Mouse (Mus musculus): ENCODE data around the gene Gm28230. TPM values are rescaled to one million over a fixed set of nuclear protein-coding genes. Genes with fewer than 3 reads are reported as not detected.

The Gm28230 gene
- polyA plus RNA-seq, 1 experiment from 2014 or later = not detected

DNA sequence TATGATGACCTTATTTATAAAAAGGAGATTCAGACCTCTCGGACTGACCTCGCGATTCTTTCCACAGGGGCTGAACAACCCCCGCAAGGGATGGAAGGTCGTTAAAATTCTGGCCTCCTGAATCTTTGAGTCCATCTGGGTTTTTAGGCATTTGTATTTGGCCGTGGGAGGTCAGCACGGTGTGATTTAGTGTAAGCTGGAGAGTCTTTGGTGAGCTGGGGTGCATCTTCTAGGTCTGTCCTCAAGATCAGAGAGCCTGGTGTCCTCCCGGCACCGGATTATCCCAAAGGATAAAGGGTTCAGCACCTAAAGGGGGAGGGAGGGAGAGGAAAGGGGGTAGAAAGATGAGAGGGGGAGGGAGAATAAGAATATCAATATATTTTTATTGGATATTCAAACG lies 23.2 kb upstream of the Gm28230 start:
- ATAC-seq = no peak
- Histone ChIP-seq H3K4me3 (ENCODE audit: low read depth, low read length) (no peak overlapping the region), H3K4me1 (replicated peaks; ENCODE audit: control insufficient read depth, insufficient read depth, low read length) (0 out of 2 replicates have a peak, but pooled peaks cover 2% of the 10 kb centered on the region), H3K9me3 (ENCODE audit: control insufficient read depth) (no peaks in the 10 kb centered on the region), H3K4me2 (replicated peaks; ENCODE audit: low read depth) (no peak overlapping the region), H3K36me3 (ENCODE audit: control insufficient read depth, insufficient read depth) (no peaks in the 10 kb centered on the region), H3K27ac (ENCODE audit: low read depth, low read length) (no peak overlapping the region), H3K9ac (ENCODE audit: low read depth, low read length) (no peak overlapping the region), H3K27me3 (replicated peaks; ENCODE audit: control insufficient read depth, insufficient read depth, low read length) (peaks cover 94% of the 10 kb centered on the region)
- TF ChIP-seq CTCF (IDR thresholded peaks at IDR 0.05; ENCODE audit: low read depth) = no peak
- WGBS = 32% methylated on average over 10 of the region's 10 CpGs

DNA sequence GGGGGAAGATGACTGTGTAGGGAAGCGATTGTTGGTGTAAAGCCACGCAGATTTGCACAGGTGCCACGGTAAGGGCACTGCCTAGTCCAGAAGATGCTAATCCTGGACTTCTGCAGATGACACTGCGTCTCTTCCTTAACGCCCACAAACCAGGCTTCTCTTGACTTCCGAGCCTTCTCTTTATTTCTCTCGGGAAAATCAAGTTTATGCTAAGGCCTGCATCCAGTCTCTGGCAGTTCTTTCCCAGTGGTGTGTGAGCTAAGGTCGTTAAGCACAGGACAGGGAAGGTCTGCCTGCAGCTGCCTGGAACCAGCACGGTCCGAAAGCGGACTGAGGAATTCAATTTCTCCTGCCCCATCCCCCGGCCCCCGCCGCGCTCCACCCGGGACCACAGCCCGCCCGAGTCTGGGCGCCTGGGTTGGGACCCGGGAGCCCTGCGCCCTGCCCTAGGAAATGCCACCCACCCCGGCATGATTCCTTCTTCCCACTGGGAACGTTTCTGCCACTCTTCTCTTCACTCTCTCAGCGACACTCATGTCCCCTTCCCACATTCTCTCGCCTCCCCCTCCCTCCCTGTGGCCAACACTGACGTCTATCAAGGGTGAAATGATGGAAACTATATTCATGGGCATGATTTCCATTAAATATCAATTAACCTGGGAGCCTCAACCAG lies 22.7 kb upstream of the Gm28230 start:
- no peak for ATAC-seq
- peak overlapping the region; percentile 78; the same call in 1 of the 2 replicates for H3K4me2 ChIP-seq (replicated peaks; ENCODE audit: low read depth)
- H3K27me3 ChIP-seq (replicated peaks; ENCODE audit: control insufficient read depth, insufficient read depth, low read length) = peaks cover 95% of the 10 kb centered on the region

GRCm38 (mm10) chr2:74704393-74704998 lies 22.0 kb upstream of the Gm28230 start, which contains the start of gene Hoxd8:
Gene Hoxd8, plus strand, starts transcription at chr2:74704615.
- peaks cover 95% of the 10 kb centered on the region for H3K27me3 ChIP-seq (replicated peaks; ENCODE audit: control insufficient read depth, insufficient read depth, low read length)
- no peaks in the 10 kb centered on the region for H3K36me3 ChIP-seq (ENCODE audit: control insufficient read depth, insufficient read depth)
- TF ChIP-seq CTCF (IDR thresholded peaks at IDR 0.05; ENCODE audit: low read depth) = no peak
- H3K4me2 ChIP-seq (replicated peaks; ENCODE audit: low read depth) = peak within 1 kb of the TSS; percentile 78
- 0 out of 2 replicates have a peak, but pooled peaks have one; percentile 19 for ATAC-seq
- H3K4me3 ChIP-seq (ENCODE audit: low read depth, low read length) = peak within 1 kb of the TSS; percentile 55
- H3K9me3 ChIP-seq (ENCODE audit: control insufficient read depth) = no peaks in the 10 kb centered on the region
- no peaks in the 10 kb centered on the region for H3K4me1 ChIP-seq (replicated peaks; ENCODE audit: control insufficient read depth, insufficient read depth, low read length)
- H3K27ac ChIP-seq (ENCODE audit: low read depth, low read length) = peak within 1 kb of the TSS; percentile 60
- H3K9ac ChIP-seq (ENCODE audit: low read depth, low read length) = peak within 1 kb of the TSS; percentile 50
- under 1% methylated on average over 50 of the region's 52 CpGs for WGBS

More for the DNA sequence above, 22.7 kb upstream of the Gm28230 start:
- H3K4me3 ChIP-seq (ENCODE audit: low read depth, low read length) = peak overlapping the region; percentile 55; the same call in 1 of the 2 replicates
- H3K36me3 ChIP-seq (ENCODE audit: control insufficient read depth, insufficient read depth) = no peaks in the 10 kb centered on the region
- no peaks in the 10 kb centered on the region for H3K9me3 ChIP-seq (ENCODE audit: control insufficient read depth)
- no peak for TF ChIP-seq CTCF (IDR thresholded peaks at IDR 0.05; ENCODE audit: low read depth)
- H3K4me1 ChIP-seq (replicated peaks; ENCODE audit: control insufficient read depth, insufficient read depth, low read length) = no peaks in the 10 kb centered on the region
- 15% methylated on average over 26 of the region's 26 CpGs for WGBS
- H3K27ac ChIP-seq (ENCODE audit: low read depth, low read length) = no peak overlapping the region
- no peak overlapping the region for H3K9ac ChIP-seq (ENCODE audit: low read depth, low read length)

- TF ChIP-seq CTCF (IDR thresholded peaks at IDR 0.05; ENCODE audit: low read depth) = no peak
- Histone ChIP-seq H3K9me3 (ENCODE audit: control insufficient read depth) (no peaks in the 10 kb centered on the region), H3K4me2 (replicated peaks; ENCODE audit: low read depth) (peak overlapping the region; percentile 78), H3K27me3 (replicated peaks; ENCODE audit: control insufficient read depth, insufficient read depth, low read length) (peaks cover 95% of the 10 kb centered on the region), H3K4me3 (ENCODE audit: low read depth, low read length) (peak overlapping the region; percentile 55), H3K4me1 (replicated peaks; ENCODE audit: control insufficient read depth, insufficient read depth, low read length) (no peaks in the 10 kb centered on the region), H3K9ac (ENCODE audit: low read depth, low read length) (peak overlapping the region; percentile 50), H3K27ac (ENCODE audit: low read depth, low read length) (peak overlapping the region; percentile 60), H3K36me3 (ENCODE audit: control insufficient read depth, insufficient read depth) (no peaks in the 10 kb centered on the region)
- 1% methylated on average over 27 of the region's 66 CpGs for WGBS
- peak; percentile 42; the same call in 1 of the 2 replicates for ATAC-seq
Observed at GRCm38 (mm10) chr2:74704999-74705466, 21.5 kb upstream of the Gm28230 start.

GRCm38 (mm10) chr2:74705467-74706089 lies 20.9 kb upstream of the Gm28230 start:
- Histone ChIP-seq H3K4me3 (ENCODE audit: low read depth, low read length) (peak overlapping the region; percentile 55), H3K9ac (ENCODE audit: low read depth, low read length) (peak overlapping the region; percentile 50), H3K9me3 (ENCODE audit: control insufficient read depth) (no peaks in the 10 kb centered on the region), H3K36me3 (ENCODE audit: control insufficient read depth, insufficient read depth) (no peaks in the 10 kb centered on the region), H3K27me3 (replicated peaks; ENCODE audit: control insufficient read depth, insufficient read depth, low read length) (peaks cover 95% of the 10 kb centered on the region), H3K4me1 (replicated peaks; ENCODE audit: control insufficient read depth, insufficient read depth, low read length) (no peaks in the 10 kb centered on the region), H3K27ac (ENCODE audit: low read depth, low read length) (peak overlapping the region; percentile 60), H3K4me2 (replicated peaks; ENCODE audit: low read depth) (peak overlapping the region; percentile 78)
- peak; percentile 34; the same call in 1 of the 2 replicates for ATAC-seq
- under 1% methylated on average over 61 of the region's 85 CpGs for WGBS
- no peak for TF ChIP-seq CTCF (IDR thresholded peaks at IDR 0.05; ENCODE audit: low read depth)

DNA sequence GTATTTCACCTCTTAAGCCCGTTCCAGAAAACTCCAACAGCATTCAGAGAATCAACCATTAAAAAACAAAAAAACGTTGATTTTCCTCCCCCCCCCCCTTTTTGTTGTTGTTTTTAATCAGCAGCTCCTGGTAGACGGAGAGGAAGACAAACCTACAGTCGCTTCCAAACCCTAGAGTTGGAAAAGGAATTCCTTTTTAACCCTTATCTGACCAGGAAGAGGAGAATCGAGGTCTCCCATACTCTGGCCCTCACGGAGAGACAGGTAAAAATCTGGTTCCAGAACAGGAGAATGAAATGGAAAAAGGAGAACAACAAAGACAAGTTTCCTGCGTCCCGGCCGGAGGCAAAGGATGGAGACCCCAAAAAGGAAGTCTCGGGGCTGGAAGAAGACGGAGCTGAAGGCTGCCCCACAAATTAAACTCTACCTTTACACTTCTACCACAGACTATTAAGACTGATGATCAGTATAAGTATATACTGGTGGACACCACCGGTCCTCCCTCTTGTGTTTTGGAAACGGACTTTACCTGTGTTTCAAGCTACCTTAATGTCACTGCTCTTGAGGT lies 20.1 kb upstream of the Gm28230 start:
- no peaks in the 10 kb centered on the region for H3K36me3 ChIP-seq (ENCODE audit: control insufficient read depth, insufficient read depth)
- 10% methylated on average over 13 of the region's 13 CpGs for WGBS
- no peak for TF ChIP-seq CTCF (IDR thresholded peaks at IDR 0.05; ENCODE audit: low read depth)
- H3K27me3 ChIP-seq (replicated peaks; ENCODE audit: control insufficient read depth, insufficient read depth, low read length) = peaks cover 92% of the 10 kb centered on the region
- H3K9ac ChIP-seq (ENCODE audit: low read depth, low read length) = no peak overlapping the region
- H3K4me3 ChIP-seq (ENCODE audit: low read depth, low read length) = peak overlapping the region; percentile 55
- H3K4me1 ChIP-seq (replicated peaks; ENCODE audit: control insufficient read depth, insufficient read depth, low read length) = no peaks in the 10 kb centered on the region
- H3K27ac ChIP-seq (ENCODE audit: low read depth, low read length) = no peak overlapping the region
- peak overlapping the region; percentile 78; the same call in 1 of the 2 replicates for H3K4me2 ChIP-seq (replicated peaks; ENCODE audit: low read depth)
- no peaks in the 10 kb centered on the region for H3K9me3 ChIP-seq (ENCODE audit: control insufficient read depth)
- ATAC-seq = no peak
